Mouse (Mus musculus): ENCODE measurements around the gene Cacna1c.

Cacna1c gene

GRCm38 (mm10) chr6:118864696-118865620 lies 331.3 kb downstream of the Cacna1c start:
- DNase-seq (ENCODE audit: extremely low read depth, low read depth), result no peak

GRCm38 (mm10) chr6:118862727-118863126 lies 333.5 kb downstream of the Cacna1c start:
- DNase-seq (ENCODE audit: extremely low read depth, low read depth), result no peak

GRCm38 (mm10) chr6:118862091-118862490 lies 334.1 kb downstream of the Cacna1c start:
- DNase-seq (ENCODE audit: extremely low read depth, low read depth), result no peak

GRCm38 (mm10) chr6:118858431-118858830 lies 337.8 kb downstream of the Cacna1c start:
- no peak for DNase-seq (ENCODE audit: extremely low read depth, low read depth)

GRCm38 (mm10) chr6:118852131-118852530 lies 344.1 kb downstream of the Cacna1c start:
- DNase-seq (ENCODE audit: extremely low read depth, low read depth), result no peak

GRCm38 (mm10) chr6:118851086-118851485 lies 345.1 kb downstream of the Cacna1c start:
- DNase-seq (ENCODE audit: extremely low read depth, low read depth), result no peak

GRCm38 (mm10) chr6:118848640-118849039 lies 347.6 kb downstream of the Cacna1c start:
- DNase-seq (ENCODE audit: extremely low read depth, low read depth), result no peak

GRCm38 (mm10) chr6:118847751-118848150 lies 348.5 kb downstream of the Cacna1c start:
- no peak for DNase-seq (ENCODE audit: extremely low read depth, low read depth)

GRCm38 (mm10) chr6:118845829-118846228 lies 350.4 kb downstream of the Cacna1c start:
- no peak for DNase-seq (ENCODE audit: extremely low read depth, low read depth)

GRCm38 (mm10) chr6:118845180-118845579 lies 351.0 kb downstream of the Cacna1c start:
- no peak for DNase-seq (ENCODE audit: extremely low read depth, low read depth)

- no peak for DNase-seq (ENCODE audit: extremely low read depth, low read depth)
Measured at GRCm38 (mm10) chr6:118843566-118843965, 352.7 kb downstream of the Cacna1c start.

GRCm38 (mm10) chr6:118841892-118842291 lies 354.3 kb downstream of the Cacna1c start:
- no peak for DNase-seq (ENCODE audit: extremely low read depth, low read depth)

- DNase-seq (ENCODE audit: extremely low read depth, low read depth), result peak; percentile 73
Measured at GRCm38 (mm10) chr6:118838919-118839915, 357.0 kb downstream of the Cacna1c start.

- peak; percentile 78 for DNase-seq (ENCODE audit: extremely low read depth, low read depth)
Measured at GRCm38 (mm10) chr6:118836693-118837092, 359.5 kb downstream of the Cacna1c start.

- DNase-seq (ENCODE audit: extremely low read depth, low read depth), result no peak
Measured at GRCm38 (mm10) chr6:118834046-118834445, 362.2 kb downstream of the Cacna1c start.

- no peak for DNase-seq (ENCODE audit: extremely low read depth, low read depth)
Measured at GRCm38 (mm10) chr6:118833049-118833448, 363.2 kb downstream of the Cacna1c start.

GRCm38 (mm10) chr6:118832616-118833015 lies 363.6 kb downstream of the Cacna1c start:
- peak; percentile 96 for DNase-seq (ENCODE audit: extremely low read depth, low read depth)

- peak; percentile 93 for DNase-seq (ENCODE audit: extremely low read depth, low read depth)
Measured at GRCm38 (mm10) chr6:118830851-118831250, 365.4 kb downstream of the Cacna1c start.

- no peak for DNase-seq (ENCODE audit: extremely low read depth, low read depth)
Measured at GRCm38 (mm10) chr6:118828187-118828586, 368.0 kb downstream of the Cacna1c start.

- DNase-seq (ENCODE audit: extremely low read depth, low read depth), result no peak
Measured at GRCm38 (mm10) chr6:118827560-118827959, 368.7 kb downstream of the Cacna1c start.

GRCm38 (mm10) chr6:118825400-118825871 lies 370.8 kb downstream of the Cacna1c start:
- DNase-seq (ENCODE audit: extremely low read depth, low read depth), result no peak

GRCm38 (mm10) chr6:118821536-118821935 lies 374.7 kb downstream of the Cacna1c start:
- DNase-seq (ENCODE audit: extremely low read depth, low read depth), result no peak
